Mouse (Mus musculus): Measurements from ENCODE around the gene 1700034I23Rik. TPM values are rescaled to one million over a fixed set of nuclear protein-coding genes. Genes with fewer than 3 reads are reported as not detected.

The 1700034I23Rik gene
- polyA plus RNA-seq, 1 experiment from 2014 or later, result not detected

Other genes starting within 250 kb of the 1700034I23Rik start
- 0.08 and 0.13 TPM in 2 replicates for gene Slc25a31, start 193.7 kb downstream of the 1700034I23Rik start, polyA plus RNA-seq (2016; fragmentation: Nextera tagmentation; extraction: Ambion mirVana)
- gene Hspa4l, start 158.0 kb downstream of the 1700034I23Rik start, polyA plus RNA-seq (2016; fragmentation: Nextera tagmentation; extraction: Ambion mirVana), result 20.9 and 23.2 TPM in 2 replicates
- 57.3 and 59.0 TPM in 2 replicates for gene Plk4, start 102.5 kb downstream of the 1700034I23Rik start, polyA plus RNA-seq (2016; fragmentation: Nextera tagmentation; extraction: Ambion mirVana)
- 5.7 and 6.1 TPM in 2 replicates for gene Mfsd8, start 55.7 kb downstream of the 1700034I23Rik start, polyA plus RNA-seq (2016; fragmentation: Nextera tagmentation; extraction: Ambion mirVana)
- gene Abhd18, start 55.6 kb downstream of the 1700034I23Rik start, polyA plus RNA-seq (2016; fragmentation: Nextera tagmentation; extraction: Ambion mirVana), result 4.2 and 4.4 TPM in 2 replicates
- 10.2 and 10.7 TPM in 2 replicates for gene Larp1b, start 47.3 kb upstream of the 1700034I23Rik start, polyA plus RNA-seq (2016; fragmentation: Nextera tagmentation; extraction: Ambion mirVana)
- 34.1 and 34.9 TPM in 2 replicates for gene Pgrmc2, start 180.5 kb upstream of the 1700034I23Rik start, polyA plus RNA-seq (2016; fragmentation: Nextera tagmentation; extraction: Ambion mirVana)

All from liver, embryonic 12.5 days (tissue).